Mouse (Mus musculus) E14TG2a.4 (cell line): ENCODE measurements around the gene Ang5.
"Not testable (repeated sequence)": the region's sequence is repeated elsewhere in the genome, so short reads cannot be mapped to it uniquely, and the experiment has no call there.

Source experiments
- CTCF ChIP-seq: conservative IDR thresholded peaks from 2 replicates; pipeline ENCODE4 v1.5.1; 2014; ENCODE audit warnings: low read length
- NANOG ChIP-seq: IDR thresholded peaks from 2 replicates; pipeline ENCODE4 v1.6.1; 2014; ENCODE audit warnings: borderline replicate concordance, low read length, mixed read lengths
- POU5F1 ChIP-seq: IDR thresholded peaks from 2 replicates; pipeline ENCODE4 v1.6.1; 2014; ENCODE audit warnings: low read length, borderline replicate concordance

GRCm38 (mm10) chr14:43953382-43953781 is 3.5 kb upstream of the Ang5 start:
- TF ChIP-seq CTCF, POU5F1, NANOG: not testable (repeated sequence)
